Mouse (Mus musculus): ENCODE results near the gene Cacna2d3. TPM values are rescaled to one million over a fixed set of nuclear protein-coding genes. Genes with fewer than 3 reads are reported as not detected.

The Cacna2d3 gene
- total and polyA plus RNA-seq, 3 experiments, result not detected

- Histone ChIP-seq H3K79me2 (ENCODE audit: control insufficient read depth, insufficient read depth, low read length, poor library complexity) (no peaks in the 10 kb centered on the region), H3K9me3 (replicated peaks; ENCODE audit: insufficient read depth, low read length) (no peaks in the 10 kb centered on the region), H3K36me3 (ENCODE audit: control insufficient read depth in 1 of 2, insufficient read depth in 2 of 2, low read length in 2 of 2) (no peaks in the 10 kb centered on the region), H3K9ac (ENCODE audit: control insufficient read depth, low read depth, low read length, poor library complexity, severe bottlenecking) (no peak overlapping the region), H3K4me3 (ENCODE audit: control insufficient read depth in 1 of 2, insufficient read depth in 1 of 2, low read depth in 2 of 2, low read length in 2 of 2) (no peak overlapping the region), H3K4me1 (ENCODE audit: control insufficient read depth in 1 of 2, insufficient read depth in 2 of 2, low read length in 2 of 2) (no peaks in the 10 kb centered on the region), H3K27ac (ENCODE audit: control insufficient read depth, low read depth, low read length) (no peak overlapping the region), H3K27me3 (ENCODE audit: control insufficient read depth in 1 of 2, insufficient read depth in 2 of 2, low read length in 2 of 2) (no peaks in the 10 kb centered on the region; a peak in 1 of 4 replicates)
- DNase-seq (ENCODE audit: low read depth, low spot score), result no peak
- no peak for TF ChIP-seq MXI1 (IDR thresholded peaks at IDR 0.05; ENCODE audit: low read depth, low read length)
- no peak for TF ChIP-seq MYC (IDR thresholded peaks at IDR 0.05; ENCODE audit: low read depth, low read length)
- TF ChIP-seq MAFK (IDR thresholded peaks at IDR 0.05; ENCODE audit: borderline replicate concordance, low read depth, low read length), result no peak
- no peak for TF ChIP-seq USF2 (IDR thresholded peaks at IDR 0.05; ENCODE audit: borderline replicate concordance in 1 of 2, insufficient read depth in 1 of 2, low read depth in 1 of 2, low read length in 2 of 2)
- no peak for TF ChIP-seq NRF1 (IDR thresholded peaks at IDR 0.05; ENCODE audit: insufficient read depth, low read depth, low read length, poor library complexity, severe bottlenecking)
- no peak for TF ChIP-seq GABPA (IDR thresholded peaks at IDR 0.05; ENCODE audit: low read depth, low read length)
- no peak for TF ChIP-seq ZNF384 (IDR thresholded peaks at IDR 0.05; ENCODE audit: low read depth, low read length)
- TF ChIP-seq SMC3 (IDR thresholded peaks at IDR 0.05; ENCODE audit: low read depth, low read length), result no peak
- TF ChIP-seq HCFC1 (IDR thresholded peaks at IDR 0.05; ENCODE audit: low read depth, low read length), result no peak
- no peak for TF ChIP-seq ZC3H11A (IDR thresholded peaks at IDR 0.05; ENCODE audit: low read depth, low read length)
- no peak for TF ChIP-seq TAL1 (IDR thresholded peaks at IDR 0.05; ENCODE audit: low read length)
- TF ChIP-seq ELF1 (IDR thresholded peaks at IDR 0.05; ENCODE audit: low read depth, low read length), result no peak
- no peak for TF ChIP-seq MEF2A (IDR thresholded peaks at IDR 0.05; ENCODE audit: extremely low read depth, insufficient replicate concordance, low read depth, low read length, poor library complexity, severe bottlenecking)
- no peak for TF ChIP-seq MAX (IDR thresholded peaks at IDR 0.05; ENCODE audit: low read length)
- no peak for TF ChIP-seq ZKSCAN1 (IDR thresholded peaks at IDR 0.05; ENCODE audit: low read depth, low read length)
- TF ChIP-seq SIN3A (IDR thresholded peaks at IDR 0.05; ENCODE audit: low read length), result no peak
- no peak for TF ChIP-seq ZMIZ1 (IDR thresholded peaks at IDR 0.05; ENCODE audit: low read depth, low read length)
- no peak for TF ChIP-seq KAT2A (conservative IDR thresholded peaks at IDR 0.05; ENCODE audit: low read depth, low read length)
- TF ChIP-seq POLR2AphosphoS5 (IDR thresholded peaks at IDR 0.05; ENCODE audit: borderline replicate concordance, low read depth, low read length), result no peak
Observed at GRCm38 (mm10) chr14:28870983-28871382, 850.7 kb downstream of the Cacna2d3 start.

GRCm38 (mm10) chr14:28870382-28870781 is 851.3 kb downstream of the Cacna2d3 start:
- Histone ChIP-seq H3K4me1 (ENCODE audit: control insufficient read depth in 1 of 2, insufficient read depth in 2 of 2, low read length in 2 of 2) (no peaks in the 10 kb centered on the region), H3K9me3 (replicated peaks; ENCODE audit: insufficient read depth, low read length) (no peaks in the 10 kb centered on the region)
- no peak for TF ChIP-seq MXI1 (IDR thresholded peaks at IDR 0.05; ENCODE audit: low read depth, low read length)
- no peak for TF ChIP-seq ZMIZ1 (IDR thresholded peaks at IDR 0.05; ENCODE audit: low read depth, low read length)
- TF ChIP-seq E2F4 (IDR thresholded peaks at IDR 0.05; ENCODE audit: borderline replicate concordance, low read depth, low read length), result no peak
- no peak for TF ChIP-seq ETS1 (IDR thresholded peaks at IDR 0.05; ENCODE audit: low read depth, low read length)
- TF ChIP-seq MAFK (IDR thresholded peaks at IDR 0.05; ENCODE audit: borderline replicate concordance, low read depth, low read length), result no peak
- no peak for TF ChIP-seq CTCF (IDR thresholded peaks at IDR 0.05 in 2 of 3, conservative IDR thresholded peaks at IDR 0.05 in 1 of 3; ENCODE audit: control insufficient read depth in 1 of 3, insufficient read depth in 1 of 3, low read depth in 2 of 3, low read length in 3 of 3, poor library complexity in 1 of 3, severe bottlenecking in 1 of 3)
- no peak for TF ChIP-seq SMC3 (IDR thresholded peaks at IDR 0.05; ENCODE audit: low read depth, low read length)
- no peak for TF ChIP-seq POLR2AphosphoS2 (IDR thresholded peaks at IDR 0.05; ENCODE audit: low read length)
- TF ChIP-seq CHD2 (IDR thresholded peaks at IDR 0.05; ENCODE audit: low read length), result no peak
- TF ChIP-seq ZNF384 (IDR thresholded peaks at IDR 0.05; ENCODE audit: low read depth, low read length), result no peak
- no peak for TF ChIP-seq ZC3H11A (IDR thresholded peaks at IDR 0.05; ENCODE audit: low read depth, low read length)

More at GRCm38 (mm10) chr14:28870382-28870781, 851.3 kb downstream of the Cacna2d3 start:
- Histone ChIP-seq H3K36me3 (ENCODE audit: control insufficient read depth in 1 of 2, insufficient read depth in 2 of 2, low read length in 2 of 2) (no peaks in the 10 kb centered on the region), H3K79me2 (ENCODE audit: control insufficient read depth, insufficient read depth, low read length, poor library complexity) (no peaks in the 10 kb centered on the region), H3K27ac (ENCODE audit: control insufficient read depth, low read depth, low read length) (no peak overlapping the region), H3K27me3 (ENCODE audit: control insufficient read depth in 1 of 2, insufficient read depth in 2 of 2, low read length in 2 of 2) (no peaks in the 10 kb centered on the region; a peak in 1 of 4 replicates), H3K4me3 (ENCODE audit: control insufficient read depth in 1 of 2, insufficient read depth in 1 of 2, low read depth in 2 of 2, low read length in 2 of 2) (no peak overlapping the region), H3K9ac (ENCODE audit: control insufficient read depth, low read depth, low read length, poor library complexity, severe bottlenecking) (no peak overlapping the region)
- DNase-seq (ENCODE audit: low read depth, low spot score), result no peak

All from MEL (cell line).